Mouse (Mus musculus) midbrain, embryonic 11.5 days (tissue): ENCODE measurements around the gene Pkd1l2. TPM values are rescaled to one million over a fixed set of nuclear protein-coding genes. Genes with fewer than 3 reads are reported as not detected.
A peak's percentile ranks its signal among the peaks of the same experiment; 100 is the strongest.

ENCODE experiments used
- ATAC-seq: fragments of 200-750 bp; cut with Nextera tagmentation; 2 replicates; pipeline ENCODE4 v1.8.0; 2017; ENCODE audit warnings: moderate TSS enrichment, moderate library complexity; ENCODE audit not compliant: low FRiP score
- DNase-seq: peaks from one replicate; pipeline ENCODE4 v3.0.0; 2015; ENCODE audit warnings: low spot score; ENCODE audit errors: missing footprints
- H3K27ac ChIP-seq: fragments of 300-500 bp; sonication (generic); 2 replicates; pipeline ENCODE4 v1.5.1; 2014; ENCODE audit warnings: low read depth, low read length
- H3K27me3 ChIP-seq: fragments of 300-500 bp; sonication (generic); 2 replicates; pipeline ENCODE4 v1.6.1; 2014; ENCODE audit warnings: mild to moderate bottlenecking, low read length, moderate library complexity, mixed read lengths; ENCODE audit not compliant: control insufficient read depth, insufficient read depth
- H3K36me3 ChIP-seq: fragments of 300-500 bp; sonication (generic); 2 replicates; pipeline ENCODE4 v1.6.1; 2014; ENCODE audit warnings: mild to moderate bottlenecking, low read length, moderate library complexity, mixed read lengths; ENCODE audit not compliant: control insufficient read depth, insufficient read depth
- H3K4me1 ChIP-seq: fragments of 300-500 bp; sonication (generic); 2 replicates; pipeline ENCODE4 v1.6.1; 2014; ENCODE audit warnings: low read length; ENCODE audit not compliant: control insufficient read depth, insufficient read depth
- H3K4me2 ChIP-seq: fragments of 300-500 bp; sonication (generic); 2 replicates; pipeline ENCODE4 v1.6.1; 2014; ENCODE audit warnings: mild to moderate bottlenecking, moderate library complexity
- H3K4me3 ChIP-seq: fragments of 300-500 bp; sonication (generic); 2 replicates; pipeline ENCODE4 v1.5.1; 2014; ENCODE audit warnings: low read depth, low read length
- H3K9ac ChIP-seq: fragments of 300-500 bp; sonication (generic); 2 replicates; pipeline ENCODE4 v1.6.1; 2014; ENCODE audit warnings: low read length
- H3K9me3 ChIP-seq: fragments of 300-500 bp; sonication (generic); 2 replicates; pipeline ENCODE4 v1.6.1; 2016; ENCODE audit warnings: low read length; ENCODE audit not compliant: control insufficient read depth
- WGBS: fragments of 180-500 bp; shearing (Covaris S2); extraction: QIAGEN DNeasy Blood & Tissue Kit; methylation state at CpG from one replicate; pipeline ENCODE4 v1.1.7; 2014; 5-methylcytosine and 5-hydroxymethylcytosine counted together
- polyA plus RNA-seq: library from polyadenylated mRNA; unstranded; fragments of >200 nt; fragmentation: Nextera tagmentation; extraction: Ambion mirVana; gene quantifications from 2 replicates; pipeline ENCODE4 v1.2.1, GENCODE M21; 2014

Gene Pkd1l2
- not detected in 2 replicates for polyA plus RNA-seq

- no peak within 1 kb of the TSS for H3K4me3 ChIP-seq
- H3K27me3 ChIP-seq = no peaks in the 10 kb centered on the region
- no peak within 1 kb of the TSS for H3K9ac ChIP-seq
- DNase-seq (no peak), ATAC-seq (no peak)
- no peak within 1 kb of the TSS for H3K4me2 ChIP-seq
- H3K9me3 ChIP-seq = no peaks in the 10 kb centered on the region
- H3K36me3 ChIP-seq = no peaks in the 10 kb centered on the region
- 84% methylated on average over 8 of the region's 8 CpGs for WGBS
- no peaks in the 10 kb centered on the region for H3K4me1 ChIP-seq
- H3K27ac ChIP-seq = no peak within 1 kb of the TSS
These were observed at the start of gene Pkd1l2 for GRCm38 (mm10) chr8:117082399-117082872. Gene Pkd1l2 (minus strand): TSS chr8:117082449.

- H3K27me3 ChIP-seq = no peaks in the 10 kb centered on the region
- WGBS = 84% methylated on average over 8 of the region's 8 CpGs
- no peak overlapping the region for H3K9ac ChIP-seq
- no peak overlapping the region for H3K4me2 ChIP-seq
- no peak overlapping the region for H3K4me3 ChIP-seq
- no peaks in the 10 kb centered on the region for H3K36me3 ChIP-seq
- no peaks in the 10 kb centered on the region for H3K4me1 ChIP-seq
- ATAC-seq (no peak), DNase-seq (no peak)
- no peaks in the 10 kb centered on the region for H3K9me3 ChIP-seq
- H3K27ac ChIP-seq = no peak overlapping the region
These were observed 44.8 kb upstream of the Pkd1l2 start for GRCm38 (mm10) chr8:117127063-117127462.

GRCm38 (mm10) chr8:117126411-117126810, 44.2 kb upstream of the Pkd1l2 start:
- Histone ChIP-seq H3K4me3 (no peak overlapping the region), H3K9me3 (no peaks in the 10 kb centered on the region), H3K4me2 (no peak overlapping the region), H3K27ac (no peak overlapping the region), H3K4me1 (no peaks in the 10 kb centered on the region), H3K27me3 (no peaks in the 10 kb centered on the region), H3K9ac (no peak overlapping the region), H3K36me3 (no peaks in the 10 kb centered on the region)
- ATAC-seq (no peak), DNase-seq (no peak)
- 91% methylated on average over 3 of the region's 3 CpGs for WGBS

- Histone ChIP-seq H3K9ac (no peak overlapping the region), H3K36me3 (no peaks in the 10 kb centered on the region), H3K4me1 (no peaks in the 10 kb centered on the region), H3K9me3 (no peaks in the 10 kb centered on the region), H3K4me2 (no peak overlapping the region), H3K4me3 (no peak overlapping the region), H3K27me3 (no peaks in the 10 kb centered on the region), H3K27ac (no peak overlapping the region)
- no peak for ATAC-seq
- DNase-seq = no peak
- WGBS = 86% methylated on average over 3 of the region's 3 CpGs
These were observed 43.6 kb upstream of the Pkd1l2 start for GRCm38 (mm10) chr8:117125854-117126253.

GRCm38 (mm10) chr8:117123850-117124633, 41.8 kb upstream of the Pkd1l2 start:
- WGBS = 82% methylated on average over 13 of the region's 13 CpGs
- ATAC-seq = no peak
- Histone ChIP-seq H3K27ac (no peak overlapping the region), H3K9me3 (no peaks in the 10 kb centered on the region), H3K9ac (no peak overlapping the region), H3K4me1 (no peaks in the 10 kb centered on the region), H3K4me2 (no peak overlapping the region), H3K36me3 (no peaks in the 10 kb centered on the region), H3K4me3 (no peak overlapping the region), H3K27me3 (no peaks in the 10 kb centered on the region)
- DNase-seq = no peak

GRCm38 (mm10) chr8:117121277-117121676, 39.0 kb upstream of the Pkd1l2 start:
- no peak overlapping the region for H3K27ac ChIP-seq
- no peaks in the 10 kb centered on the region for H3K27me3 ChIP-seq
- WGBS = 64% methylated on average over 8 of the region's 8 CpGs
- H3K4me1 ChIP-seq = no peaks in the 10 kb centered on the region
- no peak overlapping the region for H3K4me2 ChIP-seq
- H3K36me3 ChIP-seq = no peaks in the 10 kb centered on the region
- DNase-seq = no peak
- no peak overlapping the region for H3K4me3 ChIP-seq
- ATAC-seq = no peak
- H3K9me3 ChIP-seq = no peaks in the 10 kb centered on the region
- no peak overlapping the region for H3K9ac ChIP-seq

GRCm38 (mm10) chr8:117118409-117118808, 36.2 kb upstream of the Pkd1l2 start:
- ATAC-seq (no peak), DNase-seq (peak; percentile 28)
- no peak overlapping the region for H3K9ac ChIP-seq
- no peak overlapping the region for H3K27ac ChIP-seq
- H3K4me3 ChIP-seq = no peak overlapping the region
- 92% methylated on average over 9 of the region's 9 CpGs for WGBS
- no peaks in the 10 kb centered on the region for H3K9me3 ChIP-seq
- no peaks in the 10 kb centered on the region for H3K36me3 ChIP-seq
- H3K27me3 ChIP-seq = no peaks in the 10 kb centered on the region
- H3K4me2 ChIP-seq = no peak overlapping the region
- H3K4me1 ChIP-seq = no peaks in the 10 kb centered on the region

- WGBS = 74% methylated on average over 7 of the region's 7 CpGs
These were observed 34.3 kb upstream of the Pkd1l2 start for GRCm38 (mm10) chr8:117116534-117116933.

GRCm38 (mm10) chr8:117115676-117116446, 33.6 kb upstream of the Pkd1l2 start:
- Histone ChIP-seq H3K9ac (no peak overlapping the region; the same call in 1 of the 2 replicates), H3K9me3 (no peaks in the 10 kb centered on the region), H3K4me3 (no peak overlapping the region), H3K4me1 (no peaks in the 10 kb centered on the region), H3K4me2 (no peak overlapping the region), H3K36me3 (no peaks in the 10 kb centered on the region), H3K27ac (no peak overlapping the region), H3K27me3 (no peaks in the 10 kb centered on the region)
- no peak for ATAC-seq
- WGBS = 13% methylated on average over 13 of the region's 13 CpGs
- DNase-seq = peak; percentile 81

More at GRCm38 (mm10) chr8:117116534-117116933, 34.3 kb upstream of the Pkd1l2 start:
- no peak overlapping the region for H3K4me3 ChIP-seq
- H3K4me2 ChIP-seq = no peak overlapping the region
- ATAC-seq (no peak), DNase-seq (no peak)
- no peak overlapping the region for H3K9ac ChIP-seq
- H3K36me3 ChIP-seq = no peaks in the 10 kb centered on the region
- no peaks in the 10 kb centered on the region for H3K27me3 ChIP-seq
- H3K4me1 ChIP-seq = no peaks in the 10 kb centered on the region
- H3K27ac ChIP-seq = no peak overlapping the region
- no peaks in the 10 kb centered on the region for H3K9me3 ChIP-seq
